Mouse (Mus musculus) liver, adult 2 months (tissue): ENCODE data around the gene Evi2. TPM values are rescaled to one million over a fixed set of nuclear protein-coding genes. Genes with fewer than 3 reads are reported as not detected.

Experiments
- DNase-seq: peaks from one replicate; pipeline ENCODE4 v3.0.0-alpha.2; 2011; ENCODE audit warnings: low read depth, low spot score; ENCODE audit errors: extremely low read depth
- H3K27ac ChIP-seq: fragments of 200-500 bp; replicated peaks from 2 replicates; pipeline ENCODE4 v1.5.1; 2012; ENCODE audit warnings: low read depth, mild to moderate bottlenecking, control low read depth, inconsistent platforms, low read length; ENCODE audit not compliant: insufficient read depth
- H3K27me3 ChIP-seq: fragments of 200-500 bp; 2 replicates; pipeline ENCODE4 v1.6.1; 2012; ENCODE audit warnings: mild to moderate bottlenecking, moderate library complexity, low read length, inconsistent platforms; ENCODE audit not compliant: control insufficient read depth, insufficient read depth
- H3K36me3 ChIP-seq: fragments of 200-500 bp; 2 replicates; pipeline ENCODE4 v1.6.1; 2012; ENCODE audit warnings: low read length, inconsistent platforms; ENCODE audit not compliant: control insufficient read depth, insufficient read depth
- H3K4me1 ChIP-seq: fragments of 200-500 bp; 2 replicates; pipeline ENCODE4 v1.6.1; 2011; ENCODE audit warnings: low read length; ENCODE audit not compliant: control insufficient read depth, insufficient read depth
- H3K4me3 ChIP-seq: fragments of 200-500 bp; 2 replicates; pipeline ENCODE4 v1.5.1; 2011; ENCODE audit warnings: low read depth, mild to moderate bottlenecking, control low read depth, low read length, moderate library complexity; ENCODE audit not compliant: insufficient read depth
- H3K79me2 ChIP-seq: fragments of 200-500 bp; 2 replicates; pipeline ENCODE4 v1.6.1; 2012; ENCODE audit warnings: inconsistent platforms, mild to moderate bottlenecking, low read length, moderate library complexity; ENCODE audit not compliant: control insufficient read depth, insufficient read depth
- H3K9ac ChIP-seq: fragments of 200-500 bp; 2 replicates; pipeline ENCODE4 v1.6.1; 2012; ENCODE audit warnings: low read depth, mild to moderate bottlenecking, control low read depth, inconsistent platforms, low read length
- CTCF ChIP-seq: fragments of 200-500 bp; IDR thresholded peaks from 2 replicates; pipeline ENCODE4 v1.5.1; 2011; ENCODE audit warnings: low read depth, low read length, control low read depth
- POLR2A ChIP-seq: fragments of 200-500 bp; IDR thresholded peaks from 2 replicates; pipeline ENCODE4 v1.6.1; 2011; ENCODE audit warnings: low read length, control low read depth; ENCODE audit not compliant: insufficient read depth; ENCODE audit errors: extremely low read depth
- WGBS: fragments of 180-500 bp; shearing (Covaris S2); methylation state at CpG from one replicate; pipeline ENCODE4 v1.1.7; 2018; 5-methylcytosine and 5-hydroxymethylcytosine counted together
- polyA plus RNA-seq: library from polyadenylated mRNA; depleted of rRNA; stranded (reverse); fragments of >200 nt; gene quantifications from 2 replicates; pipeline ENCODE4 v1.2.3, GENCODE M21; 2012
- total RNA-seq: library from RNA; depleted of rRNA; stranded (reverse); fragments of >200 nt; gene quantifications from 2 replicates; pipeline ENCODE4 v1.2.3, GENCODE M21; 2014

Gene Evi2
- total and polyA plus RNA-seq, 2 experiments, result 0.18 to 0.23 TPM

- TF ChIP-seq POLR2A (no peak), CTCF (no peak)
- no peaks in the 10 kb centered on the region for H3K27me3 ChIP-seq
- no peak overlapping the region for H3K4me3 ChIP-seq
- no peak overlapping the region for H3K27ac ChIP-seq
- no peaks in the 10 kb centered on the region; the same call in 1 of the 2 replicates for H3K79me2 ChIP-seq
- H3K4me1 ChIP-seq, result peaks cover 4% of the 10 kb centered on the region; the same call in 1 of the 2 replicates
- 98% methylated on average over 2 of the region's 2 CpGs for WGBS
- no peak for DNase-seq
- no peak overlapping the region for H3K9ac ChIP-seq
- H3K36me3 ChIP-seq, result no peaks in the 10 kb centered on the region
These were observed 14.6 kb downstream of the Evi2 start for GRCm38 (mm10) chr11:79515798-79516197.

- Histone ChIP-seq H3K27me3 (no peaks in the 10 kb centered on the region), H3K79me2 (no peaks in the 10 kb centered on the region; the same call in 1 of the 2 replicates), H3K4me1 (peaks cover 4% of the 10 kb centered on the region; the same call in 1 of the 2 replicates), H3K36me3 (no peaks in the 10 kb centered on the region), H3K4me3 (no peak overlapping the region), H3K27ac (no peak overlapping the region), H3K9ac (no peak overlapping the region)
- WGBS, result 83% methylated on average over 6 of the region's 6 CpGs
- TF ChIP-seq CTCF, result no peak
- TF ChIP-seq POLR2A, result no peak
- DNase-seq, result no peak
These were observed 15.1 kb downstream of the Evi2 start for GRCm38 (mm10) chr11:79515331-79515730.

- no peak for DNase-seq
- H3K4me1 ChIP-seq, result no peaks in the 10 kb centered on the region
- H3K79me2 ChIP-seq, result no peaks in the 10 kb centered on the region; the same call in 1 of the 2 replicates
- H3K36me3 ChIP-seq, result no peaks in the 10 kb centered on the region
- 94% methylated on average over 3 of the region's 3 CpGs for WGBS
- H3K4me3 ChIP-seq, result no peak overlapping the region
- no peaks in the 10 kb centered on the region for H3K27me3 ChIP-seq
- no peak for TF ChIP-seq POLR2A
- no peak overlapping the region for H3K9ac ChIP-seq
- H3K27ac ChIP-seq, result no peak overlapping the region
These were observed 18.4 kb downstream of the Evi2 start for GRCm38 (mm10) chr11:79511970-79512369.

- Histone ChIP-seq H3K79me2 (no peaks in the 10 kb centered on the region; the same call in 1 of the 2 replicates), H3K4me3 (no peak overlapping the region), H3K36me3 (no peaks in the 10 kb centered on the region), H3K4me1 (peaks cover 1% of the 10 kb centered on the region; the same call in 1 of the 2 replicates), H3K9ac (no peak overlapping the region), H3K27me3 (no peaks in the 10 kb centered on the region), H3K27ac (no peak overlapping the region)
- DNase-seq, result no peak
- TF ChIP-seq POLR2A (no peak), CTCF (no peak)
- 92% methylated on average over 7 of the region's 7 CpGs for WGBS
These were observed 25.9 kb downstream of the Evi2 start for GRCm38 (mm10) chr11:79504506-79504905.

- H3K36me3 ChIP-seq, result no peaks in the 10 kb centered on the region
- 81% methylated on average over 8 of the region's 8 CpGs for WGBS
These were observed 26.5 kb downstream of the Evi2 start, which contains the start of gene Omg for GRCm38 (mm10) chr11:79503845-79504244. Gene Omg (minus strand): TSS chr11:79504084.

GRCm38 (mm10) chr11:79502917-79503316 lies 27.5 kb downstream of the Evi2 start:
- TF ChIP-seq CTCF, result no peak
- no peak for TF ChIP-seq POLR2A
- DNase-seq, result no peak
- 95% methylated on average over 2 of the region's 2 CpGs for WGBS

More at GRCm38 (mm10) chr11:79503845-79504244, 26.5 kb downstream of the Evi2 start, which contains the start of gene Omg:
- DNase-seq, result no peak
- H3K79me2 ChIP-seq, result no peaks in the 10 kb centered on the region; the same call in 1 of the 2 replicates
- no peak within 1 kb of the TSS for H3K4me3 ChIP-seq
- H3K9ac ChIP-seq, result no peak within 1 kb of the TSS
- no peak within 1 kb of the TSS for H3K27ac ChIP-seq
- no peak for TF ChIP-seq CTCF
- peaks cover 1% of the 10 kb centered on the region; the same call in 1 of the 2 replicates for H3K4me1 ChIP-seq
- H3K27me3 ChIP-seq, result no peaks in the 10 kb centered on the region

More at GRCm38 (mm10) chr11:79502917-79503316, 27.5 kb downstream of the Evi2 start:
- Histone ChIP-seq H3K79me2 (no peaks in the 10 kb centered on the region; the same call in 1 of the 2 replicates), H3K36me3 (no peaks in the 10 kb centered on the region), H3K27ac (no peak overlapping the region), H3K27me3 (no peaks in the 10 kb centered on the region), H3K4me1 (peaks cover 1% of the 10 kb centered on the region; the same call in 1 of the 2 replicates), H3K9ac (no peak overlapping the region), H3K4me3 (no peak overlapping the region)
